Mouse (Mus musculus) liver, embryonic 14.5 days (tissue): ENCODE measurements around the gene Gm21962. TPM values are rescaled to one million over a fixed set of nuclear protein-coding genes. Genes with fewer than 3 reads are reported as not detected.
"Not testable (repeated sequence)": the region's sequence is repeated elsewhere in the genome, so short reads cannot be mapped to it uniquely, and the experiment has no call there.

Experiments
- ATAC-seq: fragments of 200-750 bp; cut with Nextera tagmentation; 2 replicates; pipeline ENCODE4 v1.8.0; 2017; ENCODE audit warnings: moderate number of reproducible peaks, mild to moderate bottlenecking, moderate library complexity; ENCODE audit not compliant: insufficient read depth
- DNase-seq, 3 experiments: peaks; one replicate each; pipeline ENCODE4 v3.0.0-alpha.2; 2012 to 2013; ENCODE audit warnings: low read depth in 3 of 3, low spot score in 3 of 3
- H3K27ac ChIP-seq: fragments of 300-500 bp; sonication (generic); 2 replicates; pipeline ENCODE4 v1.5.1; 2014; ENCODE audit warnings: moderate library complexity, mild to moderate bottlenecking, control low read depth, inconsistent platforms
- H3K27me3 ChIP-seq: fragments of 300-500 bp; sonication (generic); 2 replicates; pipeline ENCODE4 v1.6.1; 2014; ENCODE audit warnings: mild to moderate bottlenecking, low read length, moderate library complexity; ENCODE audit not compliant: control insufficient read depth, insufficient read depth
- H3K36me3 ChIP-seq: fragments of 300-500 bp; sonication (generic); replicated peaks from 2 replicates; pipeline ENCODE4 v1.6.1; 2014; ENCODE audit warnings: low read depth; ENCODE audit not compliant: control insufficient read depth, insufficient read depth
- H3K4me1 ChIP-seq, 2 experiments: fragments of 200-500 bp in 1 of 2; fragments of 300-500 bp in 1 of 2; sonication (generic) in 1 of 2; replicated peaks; 2 replicates each; pipeline ENCODE4 v1.6.1; 2012 to 2014; ENCODE audit warnings: antibody characterized with exemption in 1 of 2, inconsistent platforms in 1 of 2, low read length in 1 of 2; ENCODE audit not compliant: control insufficient read depth in 2 of 2, insufficient read depth in 2 of 2
- H3K4me2 ChIP-seq: fragments of 300-500 bp; sonication (generic); 2 replicates; pipeline ENCODE4 v1.6.1; 2014; ENCODE audit warnings: low read depth, mild to moderate bottlenecking, control low read depth, moderate library complexity
- H3K4me3 ChIP-seq, 2 experiments: fragments of 200-500 bp in 1 of 2; fragments of 300-500 bp in 1 of 2; sonication (generic) in 1 of 2; 2 replicates each; pipeline ENCODE4 v1.5.1; 2012 to 2014; ENCODE audit warnings: low read depth in 2 of 2, low read length in 2 of 2, mild to moderate bottlenecking in 2 of 2, control low read depth in 1 of 2, inconsistent platforms in 1 of 2, moderate library complexity in 1 of 2; ENCODE audit not compliant: insufficient read depth in 1 of 2
- H3K9ac ChIP-seq: fragments of 300-500 bp; sonication (generic); replicated peaks from 2 replicates; pipeline ENCODE4 v1.6.1; 2014; ENCODE audit warnings: mild to moderate bottlenecking, control low read depth, moderate library complexity
- H3K9me3 ChIP-seq: fragments of 300-500 bp; sonication (generic); 2 replicates; pipeline ENCODE4 v1.6.1; 2016; ENCODE audit warnings: low read length, mixed read lengths; ENCODE audit not compliant: control insufficient read depth
- CTCF ChIP-seq: IDR thresholded peaks from 2 replicates; pipeline ENCODE4 v1.5.1; 2016; ENCODE audit warnings: antibody characterized with exemption, low read depth, control low read depth
- EP300 ChIP-seq: IDR thresholded peaks from 2 replicates; pipeline ENCODE4 v1.6.1; 2016; ENCODE audit warnings: antibody characterized with exemption, low read depth
- WGBS: fragments of 180-500 bp; shearing (Covaris S2); extraction: QIAGEN DNeasy Blood & Tissue Kit; methylation state at CpG from one replicate; pipeline ENCODE4 v1.1.7; 2014; ENCODE audit not compliant: insufficient replicate concordance; 5-methylcytosine and 5-hydroxymethylcytosine counted together
- polyA plus RNA-seq, 2 experiments: library from polyadenylated mRNA; depleted of rRNA in 1 of 2; stranded (reverse) in 1 of 2; unstranded in 1 of 2; fragments of >200 nt; fragmentation: Nextera tagmentation in 1 of 2; extraction: Ambion mirVana in 1 of 2; gene quantifications; 2 replicates each; pipeline versions ENCODE4 v1.2.1 to v1.2.3; 2012 to 2014

Gene Gm21962
- polyA plus RNA-seq (2012; rRNA removed) (not detected in 2 replicates), polyA plus RNA-seq (2014; fragmentation: Nextera tagmentation; extraction: Ambion mirVana) (not detected in 2 replicates)

DNA sequence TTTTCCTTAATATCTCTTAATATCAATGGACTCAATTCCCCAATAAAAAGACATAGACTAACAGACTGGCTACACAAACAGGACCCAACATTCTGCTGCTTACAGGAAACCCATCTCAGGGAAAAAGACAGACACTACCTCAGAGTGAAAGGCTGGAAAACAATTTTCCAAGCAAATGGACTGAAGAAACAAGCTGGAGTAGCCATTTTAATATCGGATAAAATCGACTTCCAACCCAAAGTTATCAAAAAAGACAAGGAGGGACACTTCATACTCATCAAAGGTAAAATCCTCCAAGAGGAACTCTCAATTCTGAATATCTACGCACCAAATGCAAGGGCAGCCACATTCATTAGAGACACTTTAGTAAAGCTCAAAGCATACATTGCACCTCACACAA, at the start of gene Gm21962:
Gm21962 (plus strand) TSS at position 301 of the 400 bp plus-strand sequence.
- not testable (repeated sequence) for H3K4me1 ChIP-seq, H3K27me3 ChIP-seq, DNase-seq, H3K4me3 ChIP-seq, H3K27ac ChIP-seq, H3K36me3 ChIP-seq, ATAC-seq, H3K9me3 ChIP-seq, H3K4me2 ChIP-seq, H3K9ac ChIP-seq
- WGBS, result no CpG with 5 or more reads among the region's 3 CpGs

DNA sequence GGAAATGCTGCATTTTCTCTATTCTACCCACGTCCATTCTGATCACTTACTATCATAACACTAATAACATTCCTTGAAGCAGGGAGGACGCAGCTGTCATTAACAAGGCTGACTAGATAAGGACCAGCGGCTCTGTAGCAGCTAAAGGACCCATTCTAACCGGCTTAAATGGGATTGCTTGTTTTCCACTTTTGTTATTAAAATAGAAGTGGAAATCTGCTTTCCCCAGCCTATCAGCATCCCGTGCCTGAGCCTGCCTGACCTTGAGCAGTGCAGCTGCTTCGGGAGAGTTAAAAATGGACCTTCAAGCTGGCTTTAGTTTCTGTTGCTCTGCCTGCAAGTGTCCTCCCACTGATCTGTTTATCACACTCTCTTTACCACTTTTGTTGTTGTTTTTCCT, 49.2 kb upstream of the Gm21962 start:
- Histone ChIP-seq H3K27ac (no peak overlapping the region), H3K9me3 (no peaks in the 10 kb centered on the region), H3K4me2 (no peak overlapping the region), H3K4me1 (no peaks in the 10 kb centered on the region), H3K27me3 (0 out of 2 replicates have a peak, but pooled peaks cover 3% of the 10 kb centered on the region), H3K9ac (no peak overlapping the region), H3K36me3 (no peaks in the 10 kb centered on the region), H3K4me3 (no peak overlapping the region)
- DNase-seq (no peak), ATAC-seq (no peak)
- TF ChIP-seq EP300 (no peak), CTCF (no peak)
- 34% methylated on average over 6 of the region's 6 CpGs for WGBS

DNA sequence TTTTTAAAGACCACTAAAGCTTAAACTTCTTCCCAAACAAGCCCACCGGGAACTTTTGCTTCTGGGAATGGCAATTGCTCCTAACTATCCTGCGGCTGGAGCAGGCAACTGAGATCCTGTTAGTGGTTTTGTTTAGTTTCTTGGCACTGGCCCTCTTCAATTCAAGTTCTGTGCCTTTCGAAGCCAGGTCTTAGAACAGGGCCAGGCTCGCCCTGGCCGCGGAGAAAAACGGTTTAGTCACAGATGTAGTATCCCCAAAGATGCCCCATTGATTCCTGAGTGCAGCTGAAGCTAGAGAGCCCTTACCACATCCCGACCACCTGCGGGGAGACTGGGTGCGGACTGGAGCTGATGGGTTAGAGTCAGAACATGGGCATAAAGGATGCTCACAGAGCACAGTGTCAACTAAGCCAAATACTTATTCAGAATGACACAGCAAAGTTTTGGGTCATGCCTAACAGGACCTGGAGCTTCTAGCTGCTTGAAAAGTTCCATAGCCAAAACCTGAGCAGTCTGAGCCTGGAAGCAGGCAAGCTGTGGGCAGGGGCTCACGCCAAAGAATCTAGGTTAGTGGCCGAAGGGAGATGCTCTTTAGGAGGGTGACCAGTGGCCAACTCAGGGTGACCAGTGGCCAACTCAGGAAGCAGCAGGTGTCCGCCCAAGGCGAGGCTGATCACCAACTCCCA, 48.3 kb upstream of the Gm21962 start:
- peak overlapping the region; percentile 6 to 44; a peak in 2 of 4 replicates for H3K4me3 ChIP-seq
- H3K9ac ChIP-seq, result no peak overlapping the region
- ATAC-seq (no peak), DNase-seq (no peak)
- no peaks in the 10 kb centered on the region for H3K4me1 ChIP-seq
- WGBS, result 29% methylated on average over 14 of the region's 14 CpGs
- H3K4me2 ChIP-seq, result peak overlapping the region; percentile 55
- no peaks in the 10 kb centered on the region for H3K36me3 ChIP-seq
- H3K27ac ChIP-seq, result no peak overlapping the region
- H3K9me3 ChIP-seq, result no peaks in the 10 kb centered on the region
- H3K27me3 ChIP-seq, result 0 out of 2 replicates have a peak, but pooled peaks cover 3% of the 10 kb centered on the region
- TF ChIP-seq CTCF (no peak), EP300 (no peak)

DNA sequence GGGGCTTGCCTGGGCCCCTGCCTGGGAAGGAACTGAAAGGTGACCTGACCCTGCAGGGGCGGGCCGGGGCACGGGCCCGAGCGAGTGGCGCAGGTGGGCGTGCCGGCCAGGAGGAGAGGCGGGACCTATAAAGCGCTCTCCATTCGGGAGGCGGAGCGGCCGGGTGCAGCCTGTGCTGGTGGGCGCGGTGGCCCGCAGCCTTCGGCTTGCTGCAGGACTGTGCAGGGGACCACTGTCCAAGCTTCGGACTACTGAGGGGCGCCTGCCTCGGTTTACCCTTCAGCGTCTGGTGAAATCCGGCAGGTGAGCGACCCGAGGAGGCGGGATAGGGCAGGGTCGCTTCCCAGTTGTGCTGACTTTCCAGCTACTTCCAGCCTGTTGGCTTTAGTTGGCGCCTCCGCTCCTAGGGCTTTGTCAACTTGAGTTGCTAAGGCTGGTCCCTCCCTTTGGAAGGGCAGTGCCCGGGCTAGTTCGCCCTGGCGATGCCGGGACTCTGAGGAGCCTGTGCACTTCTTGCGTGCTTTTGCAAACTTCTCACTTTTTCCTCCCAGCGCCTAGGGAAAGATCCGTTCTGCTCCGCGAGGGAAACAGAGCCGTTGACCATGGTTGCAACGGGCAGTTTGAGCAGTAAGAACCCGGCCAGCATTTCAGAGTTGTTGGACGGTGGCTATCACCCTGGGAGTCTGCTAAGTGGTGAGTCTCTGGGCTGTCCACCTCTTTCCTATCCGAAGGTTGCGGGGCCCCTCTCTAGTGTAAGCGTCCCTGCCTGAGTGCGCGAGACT, 47.6 kb upstream of the Gm21962 start:
- Histone ChIP-seq H3K9ac (no peak overlapping the region), H3K36me3 (no peaks in the 10 kb centered on the region), H3K27me3 (0 out of 2 replicates have a peak, but pooled peaks cover 3% of the 10 kb centered on the region), H3K4me1 (no peaks in the 10 kb centered on the region), H3K9me3 (no peaks in the 10 kb centered on the region), H3K4me3 (peak overlapping the region; percentile 21 to 44), H3K4me2 (peak overlapping the region; percentile 55), H3K27ac (no peak overlapping the region)
- under 1% methylated on average over 47 of the region's 47 CpGs for WGBS
- TF ChIP-seq CTCF (no peak), EP300 (no peak)
- DNase-seq (peak in 1 of 3 experiments; percentile 4), ATAC-seq (peak; percentile 58)

DNA sequence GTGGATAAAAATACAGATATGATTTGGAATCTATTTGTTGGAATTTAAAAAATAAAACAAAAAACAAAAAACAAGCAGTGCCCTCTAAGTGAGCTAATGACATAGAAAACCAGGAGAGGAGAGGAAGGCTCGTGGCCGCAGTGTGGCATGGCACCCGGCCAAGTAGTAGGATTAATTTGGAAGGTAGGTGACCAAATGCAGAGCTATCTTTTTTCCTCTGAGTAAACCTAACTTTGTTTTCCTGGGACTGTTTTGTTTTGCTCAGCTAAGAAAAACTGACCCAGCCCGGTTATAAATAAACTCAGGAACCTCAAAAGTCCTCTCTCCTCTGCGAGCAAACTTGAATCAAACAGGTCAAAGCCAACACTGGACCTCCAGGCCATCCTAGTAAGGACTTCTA, 46.3 kb upstream of the Gm21962 start:
- Histone ChIP-seq H3K9me3 (no peaks in the 10 kb centered on the region), H3K27me3 (0 out of 2 replicates have a peak, but pooled peaks cover 3% of the 10 kb centered on the region), H3K4me2 (no peak overlapping the region), H3K9ac (no peak overlapping the region), H3K4me3 (no peak overlapping the region), H3K36me3 (no peaks in the 10 kb centered on the region), H3K27ac (no peak overlapping the region), H3K4me1 (no peaks in the 10 kb centered on the region)
- WGBS, result 60% methylated on average over 5 of the region's 5 CpGs
- TF ChIP-seq EP300 (no peak), CTCF (no peak)
- DNase-seq (no peak), ATAC-seq (no peak)
